Mouse (Mus musculus) neural tube, embryonic 14.5 days (tissue): Measurements from ENCODE around the gene Rsbn1l. TPM values are rescaled to one million over a fixed set of nuclear protein-coding genes. Genes with fewer than 3 reads are reported as not detected.

ENCODE experiments used
- polyA plus RNA-seq: library from polyadenylated mRNA; unstranded; fragments of >200 nt; fragmentation: Nextera tagmentation; extraction: Ambion mirVana; gene quantifications from 2 replicates; pipeline ENCODE4 v1.2.1, GENCODE M21; 2014

Gene Rsbn1l
- polyA plus RNA-seq, 1 experiment from 2014 or later, result 6.8 TPM

Other genes starting within 250 kb of the Rsbn1l start
- 34.4 and 37.1 TPM in 2 replicates for gene Phtf2, start 74.3 kb downstream of the Rsbn1l start, polyA plus RNA-seq
- gene Tmem60, start 74.2 kb downstream of the Rsbn1l start, polyA plus RNA-seq, result 74.7 and 77.9 TPM in 2 replicates
- 29.7 and 30.5 TPM in 2 replicates for gene Ptpn12, start 99.5 kb upstream of the Rsbn1l start, polyA plus RNA-seq
- gene Gsap, start 229.9 kb upstream of the Rsbn1l start, polyA plus RNA-seq, result 9.7 and 16.3 TPM in 2 replicates